Mouse (Mus musculus) heart, postnatal 0 days (tissue): ENCODE data around the gene Dmrta2. TPM values are rescaled to one million over a fixed set of nuclear protein-coding genes. Genes with fewer than 3 reads are reported as not detected.

Experiments
- ATAC-seq: fragments of 200-750 bp; cut with Nextera tagmentation; 2 replicates; pipeline ENCODE4 v1.8.0; 2017; ENCODE audit warnings: low read depth, moderate number of reproducible peaks, moderate library complexity; ENCODE audit not compliant: insufficient read depth
- DNase-seq: peaks from one replicate; pipeline ENCODE4 v3.0.0-alpha.2; 2016; ENCODE audit warnings: low spot score
- H3K27ac ChIP-seq: fragments of 300-500 bp; sonication (generic); 2 replicates; pipeline ENCODE4 v1.5.1; 2014; ENCODE audit warnings: low read depth, mild to moderate bottlenecking
- H3K27me3 ChIP-seq: fragments of 300-500 bp; sonication (generic); 2 replicates; pipeline ENCODE4 v1.6.1; 2014; ENCODE audit warnings: low read length, mixed read lengths; ENCODE audit not compliant: control insufficient read depth, insufficient read depth
- H3K36me3 ChIP-seq: fragments of 300-500 bp; sonication (generic); replicated peaks from 2 replicates; pipeline ENCODE4 v1.6.1; 2014; ENCODE audit warnings: low read length, mixed read lengths; ENCODE audit not compliant: control insufficient read depth, insufficient read depth
- H3K4me1 ChIP-seq: fragments of 300-500 bp; sonication (generic); 2 replicates; pipeline ENCODE4 v1.6.1; 2014; ENCODE audit warnings: antibody characterized with exemption; ENCODE audit not compliant: control insufficient read depth, insufficient read depth
- H3K4me2 ChIP-seq: fragments of 300-500 bp; sonication (generic); 2 replicates; pipeline ENCODE4 v1.6.1; 2014; ENCODE audit warnings: low read depth, mild to moderate bottlenecking, low read length, moderate library complexity
- H3K4me3 ChIP-seq: fragments of 300-500 bp; sonication (generic); 2 replicates; pipeline ENCODE4 v1.5.1; 2014; ENCODE audit warnings: low read depth, low read length
- H3K9ac ChIP-seq: fragments of 300-500 bp; sonication (generic); replicated peaks from 2 replicates; pipeline ENCODE4 v1.6.1; 2014; ENCODE audit warnings: low read depth, low read length, mixed read lengths
- H3K9me3 ChIP-seq: fragments of 300-500 bp; sonication (generic); replicated peaks from 2 replicates; pipeline ENCODE4 v1.6.1; 2016; ENCODE audit warnings: low read length; ENCODE audit not compliant: control insufficient read depth
- CTCF ChIP-seq: IDR thresholded peaks from 2 replicates; pipeline ENCODE4 v1.5.1; 2016; ENCODE audit warnings: antibody characterized with exemption, control low read depth, low read depth
- EP300 ChIP-seq: IDR thresholded peaks from 2 replicates; pipeline ENCODE4 v1.6.1; 2016; ENCODE audit warnings: antibody characterized with exemption, low read depth
- WGBS: fragments of 180-500 bp; shearing (Covaris S2); extraction: QIAGEN DNeasy Blood & Tissue Kit; methylation state at CpG from one replicate; pipeline ENCODE4 v1.1.7; 2014; 5-methylcytosine and 5-hydroxymethylcytosine counted together
- polyA plus RNA-seq: library from polyadenylated mRNA; unstranded; fragments of >200 nt; fragmentation: Nextera tagmentation; extraction: Ambion mirVana; gene quantifications from 2 replicates; pipeline ENCODE4 v1.2.1, GENCODE M21; 2015
- total RNA-seq: library from RNA; depleted of rRNA; stranded (reverse); fragments of >200 nt; gene quantifications from 2 replicates; pipeline ENCODE4 v1.2.3, GENCODE M21; 2014; ENCODE audit warnings: low replicate concordance

The Dmrta2 gene
- total and polyA plus RNA-seq, 2 experiments from 2014 or later: 0.04 TPM; not detected in 1

GRCm38 (mm10) chr4:109939291-109939690 is 38.6 kb upstream of the Dmrta2 start:
- Histone ChIP-seq H3K9ac (no peak overlapping the region), H3K4me3 (no peak overlapping the region), H3K4me1 (no peaks in the 10 kb centered on the region), H3K27ac (no peak overlapping the region), H3K27me3 (no peaks in the 10 kb centered on the region), H3K9me3 (no peaks in the 10 kb centered on the region), H3K4me2 (no peak overlapping the region), H3K36me3 (peaks cover 6% of the 10 kb centered on the region)
- ATAC-seq (no peak), DNase-seq (no peak)
- TF ChIP-seq EP300 (no peak), CTCF (no peak)

GRCm38 (mm10) chr4:109945554-109945953 is 32.3 kb upstream of the Dmrta2 start:
- no peak overlapping the region for H3K4me3 ChIP-seq
- no peak overlapping the region for H3K9ac ChIP-seq
- WGBS: 95% methylated on average over 1 of the region's 1 CpGs
- TF ChIP-seq EP300: no peak
- TF ChIP-seq CTCF: no peak
- no peaks in the 10 kb centered on the region for H3K4me1 ChIP-seq
- no peaks in the 10 kb centered on the region for H3K27me3 ChIP-seq
- H3K4me2 ChIP-seq: no peak overlapping the region
- DNase-seq (no peak), ATAC-seq (no peak)
- H3K36me3 ChIP-seq: no peaks in the 10 kb centered on the region; the same call in 1 of the 2 replicates
- H3K9me3 ChIP-seq: no peaks in the 10 kb centered on the region
- H3K27ac ChIP-seq: no peak overlapping the region

GRCm38 (mm10) chr4:109949307-109949706 is 28.5 kb upstream of the Dmrta2 start:
- WGBS: 95% methylated on average over 3 of the region's 3 CpGs
- no peak overlapping the region for H3K4me3 ChIP-seq
- no peaks in the 10 kb centered on the region; the same call in 1 of the 2 replicates for H3K36me3 ChIP-seq
- DNase-seq (no peak), ATAC-seq (no peak)
- H3K4me1 ChIP-seq: no peaks in the 10 kb centered on the region
- H3K27me3 ChIP-seq: no peaks in the 10 kb centered on the region
- no peak overlapping the region for H3K27ac ChIP-seq
- no peak overlapping the region for H3K9ac ChIP-seq
- H3K4me2 ChIP-seq: no peak overlapping the region
- H3K9me3 ChIP-seq: no peaks in the 10 kb centered on the region
- TF ChIP-seq EP300: no peak
- TF ChIP-seq CTCF: no peak

GRCm38 (mm10) chr4:109953509-109953908 is 24.3 kb upstream of the Dmrta2 start:
- Histone ChIP-seq H3K27me3 (no peaks in the 10 kb centered on the region), H3K4me2 (no peak overlapping the region), H3K27ac (no peak overlapping the region), H3K4me1 (no peaks in the 10 kb centered on the region), H3K9ac (no peak overlapping the region), H3K36me3 (no peaks in the 10 kb centered on the region), H3K9me3 (no peaks in the 10 kb centered on the region), H3K4me3 (no peak overlapping the region)
- TF ChIP-seq CTCF: no peak
- TF ChIP-seq EP300: no peak
- WGBS: 97% methylated on average over 1 of the region's 1 CpGs
- ATAC-seq: no peak
- no peak for DNase-seq

DNA sequence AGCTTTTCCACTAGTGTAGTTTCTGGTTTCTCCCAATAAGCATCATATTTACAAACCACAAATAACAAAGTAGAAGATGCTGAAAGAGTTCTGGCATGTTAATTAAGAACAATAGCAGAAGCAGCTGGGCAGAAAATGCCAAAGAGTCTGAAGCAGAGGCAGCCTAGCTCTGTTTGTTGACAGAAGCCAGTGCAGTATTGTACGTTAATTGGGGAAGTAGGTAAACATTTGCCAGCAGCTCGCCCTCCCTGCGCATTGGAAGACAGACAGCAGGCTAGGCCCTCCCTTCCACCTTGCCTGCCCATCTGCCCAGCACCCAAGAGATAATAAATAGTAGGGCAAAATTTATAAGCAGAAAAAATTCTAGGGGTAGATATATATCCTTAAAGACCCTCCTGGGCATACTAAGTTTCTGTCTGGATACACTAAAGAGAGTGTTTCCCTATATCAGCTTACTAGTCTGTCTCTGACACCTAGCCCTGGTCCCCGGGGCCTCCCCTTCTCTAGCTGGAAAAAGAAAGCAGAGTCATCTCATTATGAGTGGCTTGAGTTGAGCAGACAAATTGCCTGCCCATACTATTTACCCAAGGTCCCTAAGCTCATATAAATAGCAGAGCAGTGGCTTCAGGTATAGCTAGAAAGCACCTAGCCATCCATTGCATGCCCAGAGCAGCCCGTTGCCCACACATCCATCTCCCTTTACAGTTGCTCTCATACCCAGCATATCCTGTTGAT is 17.5 kb upstream of the Dmrta2 start:
- Histone ChIP-seq H3K36me3 (peaks cover 3% of the 10 kb centered on the region; the same call in 1 of the 2 replicates), H3K9ac (no peak overlapping the region), H3K27ac (no peak overlapping the region), H3K4me1 (no peaks in the 10 kb centered on the region), H3K9me3 (no peaks in the 10 kb centered on the region), H3K27me3 (no peaks in the 10 kb centered on the region), H3K4me2 (no peak overlapping the region), H3K4me3 (no peak overlapping the region)
- WGBS: 86% methylated on average over 5 of the region's 5 CpGs
- TF ChIP-seq CTCF: no peak
- no peak for TF ChIP-seq EP300
- DNase-seq (no peak), ATAC-seq (no peak)
